Mouse (Mus musculus): ENCODE results near the gene Elovl6.

Elovl6 gene

GRCm38 (mm10) chr3:129566013-129566412, 33.9 kb downstream of the Elovl6 start:
- DNase-seq (ENCODE audit: low read depth, low spot score): no peak

DNA sequence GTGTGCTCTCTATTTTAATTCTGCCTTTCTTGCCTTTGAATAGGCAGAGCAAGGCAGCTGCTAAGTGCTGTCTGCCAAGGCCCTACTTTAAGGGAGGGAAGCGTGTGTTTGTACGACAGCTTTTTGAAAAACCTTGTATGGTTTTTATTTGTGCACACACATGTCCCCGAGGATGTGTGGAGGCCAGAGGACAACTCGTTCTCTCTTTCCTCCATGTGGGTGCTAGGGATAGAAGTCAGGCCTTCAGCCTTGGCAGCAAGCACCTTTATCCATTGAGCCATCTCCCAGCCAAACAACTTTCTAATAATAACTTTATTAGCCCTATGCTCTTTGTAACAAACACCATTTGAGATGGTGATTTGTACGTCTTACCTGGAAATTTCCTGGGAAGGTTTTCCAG, 34.7 kb downstream of the Elovl6 start:
- no peak for DNase-seq (ENCODE audit: low read depth, low spot score)

- no peak for DNase-seq (ENCODE audit: low read depth, low spot score)
Observed at GRCm38 (mm10) chr3:129568506-129568905, 36.4 kb downstream of the Elovl6 start.

GRCm38 (mm10) chr3:129570989-129571388, 38.8 kb downstream of the Elovl6 start:
- DNase-seq (ENCODE audit: low read depth, low spot score): no peak

DNA sequence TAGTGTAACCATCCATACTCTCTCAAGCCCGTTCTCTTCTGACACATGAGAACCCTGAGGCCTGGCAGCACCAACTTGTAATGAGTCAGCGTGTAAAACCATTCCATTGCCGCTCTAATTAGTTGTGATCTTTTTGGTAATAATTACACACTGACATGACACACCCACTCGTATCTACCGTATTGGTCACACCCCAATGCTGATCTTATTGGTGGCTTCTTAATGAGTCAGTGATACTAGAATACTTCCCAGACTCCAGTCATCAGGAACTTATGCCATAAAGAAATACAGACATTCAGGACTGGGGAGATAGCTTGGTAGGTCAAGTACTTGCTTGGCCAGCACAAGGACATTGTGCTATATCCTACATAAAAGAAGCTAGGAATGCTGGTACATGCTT, 39.5 kb downstream of the Elovl6 start:
- no peak for DNase-seq (ENCODE audit: low read depth, low spot score)

GRCm38 (mm10) chr3:129572959-129573358, 40.8 kb downstream of the Elovl6 start:
- DNase-seq (ENCODE audit: low read depth, low spot score): no peak

- no peak for DNase-seq (ENCODE audit: low read depth, low spot score)
Observed at GRCm38 (mm10) chr3:129573609-129574008, 41.5 kb downstream of the Elovl6 start.

DNA sequence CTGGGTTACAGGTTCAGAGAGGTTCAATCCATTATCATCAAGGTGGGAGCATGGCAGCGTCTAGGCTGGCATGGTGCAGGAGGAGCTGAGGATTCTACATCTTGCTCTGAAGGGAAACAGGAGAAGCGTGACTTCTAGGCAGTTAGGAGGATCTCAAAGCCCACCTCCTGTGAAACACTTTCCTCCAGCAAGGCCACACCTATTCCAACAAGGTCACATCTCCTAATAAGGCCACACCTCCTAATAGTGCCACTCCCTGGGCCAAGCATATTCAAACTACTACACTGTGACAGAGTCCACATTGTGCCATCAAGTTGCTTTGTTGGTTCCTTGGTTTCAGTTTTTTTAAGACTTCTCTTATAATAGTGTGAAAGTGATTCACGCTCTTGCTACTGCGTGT, 42.9 kb downstream of the Elovl6 start:
- no peak for DNase-seq (ENCODE audit: low read depth, low spot score)

- DNase-seq (ENCODE audit: low read depth, low spot score): no peak
Observed at GRCm38 (mm10) chr3:129576522-129576921, 44.4 kb downstream of the Elovl6 start.

DNA sequence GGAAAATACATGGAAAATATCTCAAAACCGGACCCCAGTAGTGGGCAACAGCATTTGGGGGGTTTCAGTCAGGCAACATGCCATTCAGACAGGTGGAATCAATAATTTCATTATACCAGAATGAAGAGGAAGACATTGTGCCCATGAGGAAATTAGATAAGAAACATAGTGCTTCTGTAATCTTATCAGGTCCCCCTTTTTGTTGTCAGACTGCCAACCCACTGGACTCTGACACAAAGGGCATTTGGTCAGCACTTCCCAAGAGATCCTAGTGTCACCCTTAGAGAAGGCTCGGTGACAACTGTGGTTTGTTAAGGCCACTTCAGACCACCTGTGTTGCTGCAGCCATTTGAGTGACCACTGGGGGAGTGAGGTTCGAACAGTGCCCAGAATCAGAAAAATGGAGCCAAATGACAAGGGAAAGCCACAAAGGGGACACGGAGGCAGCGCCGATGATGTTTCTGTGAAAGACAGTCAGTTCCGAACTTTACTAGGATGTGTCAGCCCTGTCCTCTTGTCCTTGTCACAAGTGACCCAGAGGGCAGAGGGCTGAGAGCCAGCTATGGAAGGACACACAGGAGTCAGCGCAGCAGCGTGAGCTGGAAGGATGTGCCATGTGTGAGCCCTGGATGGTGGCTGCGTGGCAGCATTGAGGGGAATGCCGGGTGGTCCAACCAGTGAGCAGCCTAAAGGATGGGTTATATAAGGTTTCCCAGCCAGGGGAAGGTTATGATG, 46.8 kb downstream of the Elovl6 start:
- DNase-seq (ENCODE audit: low read depth, low spot score): no peak

DNA sequence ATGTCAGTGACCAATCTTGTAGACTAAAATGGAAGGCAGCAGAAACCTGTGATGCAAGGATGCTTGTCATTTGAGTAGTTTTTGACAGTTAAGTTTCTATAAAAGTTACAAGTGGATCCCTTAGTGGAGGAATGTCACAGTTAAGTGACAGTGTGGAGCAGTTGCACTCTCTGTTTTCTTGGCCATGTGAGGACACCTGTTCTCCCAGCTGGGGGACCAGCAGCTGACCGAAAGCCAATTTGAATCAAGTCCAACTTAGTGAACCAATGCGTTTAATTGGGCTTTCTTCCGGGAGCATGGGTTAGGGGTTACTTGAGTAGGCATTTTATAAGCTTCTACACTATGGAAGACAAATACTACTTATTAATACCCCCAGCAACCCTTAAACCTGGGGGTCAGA, 48.9 kb downstream of the Elovl6 start:
- DNase-seq (ENCODE audit: low read depth, low spot score): no peak

DNA sequence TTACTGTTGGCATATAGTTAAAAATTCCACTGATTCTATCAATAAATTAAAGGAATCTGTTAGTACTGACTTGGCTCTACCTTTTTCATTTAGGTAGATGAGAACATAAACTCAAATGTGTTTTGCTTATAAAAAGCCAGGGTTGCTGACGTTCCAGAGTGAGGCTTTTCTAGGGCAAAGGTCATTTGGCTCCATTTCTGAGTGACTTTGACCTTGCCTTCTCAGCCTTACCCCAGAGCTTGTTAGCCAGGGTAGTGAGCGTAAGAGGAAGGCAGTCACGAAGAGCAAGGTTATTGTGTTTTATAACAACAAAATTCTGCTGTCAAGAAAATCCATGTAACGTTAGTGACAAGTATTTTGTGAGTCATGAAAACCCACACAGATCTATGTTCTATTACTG, 50.3 kb downstream of the Elovl6 start:
- DNase-seq (ENCODE audit: low read depth, low spot score): no peak

- no peak for DNase-seq (ENCODE audit: low read depth, low spot score)
Observed at GRCm38 (mm10) chr3:129583290-129583689, 51.1 kb downstream of the Elovl6 start.

GRCm38 (mm10) chr3:129587916-129588315, 55.8 kb downstream of the Elovl6 start:
- no peak for DNase-seq (ENCODE audit: low read depth, low spot score)

DNA sequence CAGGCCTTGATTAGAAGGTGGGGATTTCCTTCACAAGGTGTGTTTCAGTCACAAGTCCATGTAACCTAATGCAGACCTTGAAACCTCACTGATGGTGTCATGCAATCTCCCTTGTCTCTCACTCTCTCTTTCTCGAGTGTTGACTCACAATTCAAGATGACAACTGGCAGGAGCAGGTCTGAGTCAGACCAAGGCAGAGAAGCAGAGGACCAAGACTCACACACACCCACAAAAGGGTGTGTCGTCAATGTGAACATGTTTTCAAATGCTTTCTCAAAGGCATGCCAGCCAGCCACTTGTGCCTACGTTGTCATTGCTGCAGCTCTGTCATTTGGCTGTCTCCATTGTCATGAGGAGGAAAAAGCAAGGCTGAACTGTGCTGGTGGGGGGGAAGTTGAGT, 56.6 kb downstream of the Elovl6 start:
- DNase-seq (ENCODE audit: low read depth, low spot score): no peak

- no peak for DNase-seq (ENCODE audit: low read depth, low spot score)
Observed at GRCm38 (mm10) chr3:129589705-129590104, 57.5 kb downstream of the Elovl6 start.

DNA sequence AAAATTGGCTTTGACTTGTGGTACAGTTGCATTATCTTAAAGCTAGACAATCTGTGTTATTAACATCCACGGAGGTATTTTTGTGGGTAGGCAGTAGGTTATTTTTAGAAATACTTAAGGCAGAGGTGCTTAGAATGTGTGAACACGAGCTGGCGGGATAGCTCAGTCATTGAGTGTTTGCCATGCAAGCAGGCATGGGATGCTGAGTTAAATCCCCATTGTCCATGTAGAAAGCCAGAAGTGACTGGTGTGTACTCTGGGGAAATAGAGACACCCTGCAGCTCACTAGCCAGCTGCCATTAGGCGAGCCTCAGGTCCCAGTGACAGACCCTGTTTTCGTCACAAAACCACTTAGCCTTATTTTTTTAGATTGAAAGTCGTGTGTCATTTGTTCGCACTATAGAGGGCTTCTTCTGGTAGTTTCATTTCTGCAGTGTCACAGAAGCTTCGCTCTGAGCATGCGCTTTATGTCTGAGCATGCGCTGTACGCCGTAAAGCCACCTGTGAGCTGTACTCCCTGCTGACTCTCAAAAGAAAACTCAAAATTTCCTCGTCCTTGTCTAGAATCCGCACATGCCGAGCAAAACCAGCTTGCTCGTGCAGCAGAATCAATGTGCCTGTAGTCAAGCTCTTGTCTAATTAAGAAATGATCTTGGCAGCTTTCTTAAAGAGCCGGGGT, 58.5 kb downstream of the Elovl6 start:
- DNase-seq (ENCODE audit: low read depth, low spot score): no peak

- no peak for DNase-seq (ENCODE audit: low read depth, low spot score)
Observed at GRCm38 (mm10) chr3:129591251-129591650, 59.1 kb downstream of the Elovl6 start.

DNA sequence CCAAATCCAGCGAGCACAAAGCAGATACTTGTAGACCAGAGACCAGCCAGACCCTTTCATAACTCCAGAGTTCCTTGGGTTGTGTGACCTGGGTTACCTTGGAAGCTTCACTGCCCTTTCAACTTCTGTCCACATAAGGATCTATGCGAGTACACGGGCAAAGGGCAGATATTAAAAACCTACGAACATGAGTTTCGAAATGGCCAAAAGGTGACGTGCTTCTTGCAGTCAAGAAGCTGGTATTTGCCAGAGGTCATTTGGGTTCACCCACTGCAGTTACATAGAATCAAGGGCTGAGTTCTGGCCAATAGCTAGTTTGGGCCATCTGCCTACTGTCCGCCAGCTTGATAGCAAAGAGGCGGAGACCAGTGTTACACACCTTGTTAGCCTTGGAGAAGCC, 59.6 kb downstream of the Elovl6 start:
- no peak for DNase-seq (ENCODE audit: low read depth, low spot score)

GRCm38 (mm10) chr3:129593001-129593400, 60.8 kb downstream of the Elovl6 start:
- no peak for DNase-seq (ENCODE audit: low read depth, low spot score)

DNA sequence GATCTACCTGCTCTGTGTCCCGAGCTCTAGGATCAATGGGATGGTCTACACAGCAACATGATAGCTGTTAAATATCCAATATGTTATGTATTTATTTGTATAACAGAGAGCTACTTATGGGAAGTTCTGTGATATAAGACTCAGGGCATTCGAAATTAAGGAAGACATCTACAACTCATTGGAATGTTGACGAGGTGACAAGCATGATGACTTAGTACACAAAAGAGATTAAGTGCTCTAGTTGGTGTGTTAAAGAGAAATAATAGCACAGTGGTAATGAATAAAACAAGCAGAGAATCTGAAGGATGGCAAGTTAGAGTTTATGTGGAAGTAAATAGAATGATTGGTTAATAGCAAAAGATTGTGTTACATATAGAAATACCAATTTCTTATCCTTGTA, 61.6 kb downstream of the Elovl6 start:
- no peak for DNase-seq (ENCODE audit: low read depth, low spot score)

DNA sequence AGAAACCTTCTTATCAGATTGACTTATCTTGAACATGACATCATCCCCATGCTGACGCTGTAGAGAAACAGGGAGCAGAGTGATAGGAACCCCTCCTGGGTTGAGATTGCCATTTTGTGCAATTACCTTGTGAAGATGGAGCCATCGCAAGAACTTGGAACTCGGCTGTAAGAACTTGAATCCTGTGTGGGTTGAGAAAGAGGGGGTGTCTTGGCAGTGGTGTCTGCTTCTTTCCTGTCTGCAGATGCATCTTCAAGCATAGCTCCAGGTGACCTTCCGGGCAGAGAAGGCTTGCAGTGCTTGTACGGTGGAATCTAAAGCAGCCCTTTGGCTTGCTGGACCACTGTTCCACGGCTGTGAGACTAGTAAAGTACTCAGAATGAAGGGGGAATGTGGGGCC, 63.9 kb downstream of the Elovl6 start:
- no peak for DNase-seq (ENCODE audit: low read depth, low spot score)

DNA sequence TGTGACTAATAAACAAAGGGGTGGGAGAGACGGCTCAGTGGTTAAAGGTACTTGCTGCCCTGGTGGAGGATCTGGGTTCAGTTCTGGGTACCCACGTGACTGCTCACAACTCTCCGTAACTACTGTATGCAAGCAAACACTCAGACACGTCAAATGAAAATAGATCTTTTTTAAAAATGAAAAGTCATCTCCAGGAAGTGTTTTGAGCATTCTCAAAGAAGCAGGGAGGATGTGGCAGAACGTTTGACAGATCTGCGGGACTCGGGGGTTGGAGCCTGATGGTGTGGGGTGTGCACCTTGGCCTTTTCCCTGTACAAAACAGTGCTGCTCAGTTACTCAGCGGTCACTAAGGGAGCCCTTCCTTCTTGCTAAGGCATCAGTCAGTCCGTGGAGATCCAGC, 70.1 kb downstream of the Elovl6 start:
- no peak for DNase-seq (ENCODE audit: low read depth, low spot score)
